Mouse (Mus musculus): ENCODE results near the gene Rusc2.

GRCm38 (mm10) chr4:43401486-43401885 is 19.7 kb downstream of the Rusc2 start:
- TF ChIP-seq CTCF (IDR thresholded peaks at IDR 0.05; ENCODE audit: low read depth, low read length), result no peak
- no peak for TF ChIP-seq POLR2A (IDR thresholded peaks at IDR 0.05; ENCODE audit: extremely low read depth, insufficient read depth, low read length)
